In the genomic region with DNA sequence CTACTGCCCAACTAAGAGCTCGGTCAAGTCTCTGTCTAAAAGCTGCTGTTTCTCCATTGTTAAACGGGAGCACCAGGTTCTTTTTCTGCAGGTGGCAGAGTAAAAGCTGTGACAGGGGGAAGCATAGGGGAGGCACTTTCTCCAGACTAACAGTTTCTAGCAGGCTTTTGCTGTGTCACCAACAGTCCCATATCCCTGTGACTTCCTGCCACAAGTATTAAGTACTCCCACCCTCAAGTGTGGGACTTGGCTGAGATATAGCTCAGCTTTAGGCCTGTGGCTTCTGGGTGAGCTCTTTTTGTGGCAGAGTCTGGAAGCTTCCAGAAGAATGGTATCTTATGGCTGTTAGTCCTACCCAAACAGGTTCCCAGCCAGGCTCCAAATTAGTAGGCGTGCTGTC, we compare ENCODE assay signal across 1 mouse cellular context.
TF ChIP-seq lines count a peak whose summit lies in the region.

No protein-coding gene starts in this region.

TF ChIP-seq in MEL, 35 proteins besides CTCF, POLR2A, EP300 and RAD21:
- TF ChIP-seq POLR2AphosphoS2 (IDR thresholded peaks at IDR 0.05; ENCODE audit: low read length): no peak
- no peak for TF ChIP-seq E2F4 (IDR thresholded peaks at IDR 0.05; ENCODE audit: borderline replicate concordance, low read depth, low read length)
- TF ChIP-seq MAFK (IDR thresholded peaks at IDR 0.05; ENCODE audit: borderline replicate concordance, low read depth, low read length): no peak
- no peak for TF ChIP-seq GABPA (IDR thresholded peaks at IDR 0.05; ENCODE audit: low read depth, low read length)
- no peak for TF ChIP-seq ZNF384 (IDR thresholded peaks at IDR 0.05; ENCODE audit: low read depth, low read length)
